Mouse (Mus musculus) liver, adult 2 months (tissue): ENCODE data around the gene Hpd.

Source experiments
- CTCF ChIP-seq: fragments of 200-500 bp; IDR thresholded peaks from 2 replicates; pipeline ENCODE4 v1.5.1; 2011; ENCODE audit warnings: low read depth, low read length, control low read depth
- POLR2A ChIP-seq: fragments of 200-500 bp; IDR thresholded peaks from 2 replicates; pipeline ENCODE4 v1.6.1; 2011; ENCODE audit warnings: low read length, control low read depth; ENCODE audit not compliant: insufficient read depth; ENCODE audit errors: extremely low read depth

DNA sequence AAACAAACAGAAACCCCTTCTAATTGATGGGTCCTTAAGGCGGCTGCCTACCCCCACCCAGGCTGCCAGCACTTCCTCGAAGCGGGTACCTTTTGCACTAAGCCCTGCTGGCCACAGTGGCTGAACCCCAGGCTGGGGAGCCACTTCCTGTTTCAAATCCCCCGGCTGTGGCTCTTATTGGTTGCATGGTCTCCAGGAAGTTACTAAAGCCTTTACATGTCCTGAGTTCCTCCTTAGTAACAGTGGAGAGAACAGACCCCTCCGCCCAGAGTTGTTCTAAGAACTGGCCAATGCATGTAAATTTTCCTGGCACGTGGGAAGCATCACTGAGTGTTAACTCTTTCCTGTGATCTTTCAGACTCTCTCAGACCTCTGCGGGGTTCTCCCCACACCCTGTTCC is 31.4 kb downstream of the Hpd start:
- TF ChIP-seq CTCF: no peak
- no peak for TF ChIP-seq POLR2A
